Mouse (Mus musculus): Measurements from ENCODE around the gene Zbtb17. TPM values are rescaled to one million over a fixed set of nuclear protein-coding genes. Genes with fewer than 3 reads are reported as not detected.

The Zbtb17 gene
- polyA plus RNA-seq (2012; rRNA removed) (8.7 and 9.1 TPM in 2 replicates), polyA plus RNA-seq (2014; fragmentation: Nextera tagmentation; extraction: Ambion mirVana) (5.1 and 7.1 TPM in 2 replicates)

DNA sequence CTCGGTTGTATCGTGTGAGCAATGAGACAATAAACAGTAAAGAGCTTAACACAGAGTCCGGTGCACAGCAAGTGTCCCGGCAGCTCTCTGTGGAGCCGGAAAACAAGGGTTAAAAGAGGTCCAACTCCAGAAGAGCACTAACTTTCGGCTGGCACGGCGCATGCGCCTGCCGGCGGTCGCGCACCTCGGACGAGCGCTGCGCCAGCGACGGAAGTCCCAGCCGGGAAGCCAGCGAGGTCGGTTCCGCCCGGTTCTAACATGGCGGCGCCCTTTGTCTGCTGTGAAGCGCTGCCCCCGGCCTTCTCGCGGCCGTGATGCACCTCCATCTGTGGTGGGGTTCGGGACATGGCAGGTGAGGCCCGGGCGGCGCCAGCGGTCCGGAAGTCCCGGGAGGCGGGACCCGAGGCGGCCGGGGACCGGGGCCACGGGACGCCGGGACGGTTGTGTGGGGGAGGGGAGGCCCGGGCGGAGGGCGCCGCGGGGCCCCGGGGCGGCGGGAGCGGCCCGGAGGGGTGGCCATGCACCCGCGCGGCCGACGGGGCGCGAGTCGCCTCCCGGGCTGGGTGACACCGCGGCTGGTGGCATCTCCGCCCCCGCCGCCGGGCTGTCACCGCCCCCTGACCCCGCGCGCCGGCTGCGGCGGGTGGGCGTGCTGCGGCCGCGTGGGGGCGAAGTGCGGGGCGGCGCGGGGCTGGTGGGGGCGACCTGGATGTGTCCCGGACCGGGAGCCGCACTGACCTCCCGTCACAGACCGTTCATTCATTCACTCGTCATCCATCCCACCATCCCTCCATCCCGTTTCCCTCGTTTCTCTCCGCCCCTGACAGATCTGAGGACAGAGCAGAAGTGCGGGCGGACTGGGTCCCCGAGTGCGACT, at the start of gene Zbtb17:
TSS of gene Zbtb17 (plus strand) at position 204 of the 877 bp plus-strand sequence.
- Histone ChIP-seq H3K9me3 (ENCODE audit: control insufficient read depth, low read length) (no peaks in the 10 kb centered on the region), H3K4me3 (ENCODE audit: insufficient read depth in 1 of 2, low read depth in 2 of 2, low read length in 2 of 2) (peak within 1 kb of the TSS; percentile 80 to 99), H3K36me3 (replicated peaks; ENCODE audit: control insufficient read depth, insufficient read depth, low read depth) (no peaks in the 10 kb centered on the region; the same call in 1 of the 2 replicates), H3K27me3 (ENCODE audit: control insufficient read depth, insufficient read depth, low read length) (no peaks in the 10 kb centered on the region), H3K4me2 (ENCODE audit: low read depth) (peak within 1 kb of the TSS; percentile 86), H3K27ac (peak within 1 kb of the TSS; percentile 50), H3K9ac (replicated peaks) (peak within 1 kb of the TSS; percentile 92), H3K4me1 (replicated peaks; ENCODE audit: control insufficient read depth in 2 of 2, insufficient read depth in 2 of 2, low read length in 1 of 2) (peaks cover 8 to 10% of the 10 kb centered on the region in 2 experiments)
- TF ChIP-seq CTCF (IDR thresholded peaks at IDR 0.05; ENCODE audit: low read depth) = no peak
- TF ChIP-seq EP300 (IDR thresholded peaks at IDR 0.05; ENCODE audit: low read depth) = no peak
- under 1% methylated on average over 81 of the region's 102 CpGs for WGBS (ENCODE audit: insufficient replicate concordance)
- DNase-seq (ENCODE audit: low read depth in 3 of 3, low spot score in 3 of 3) (peak; percentile 73 to 76 (median 74)), ATAC-seq (ENCODE audit: insufficient read depth) (peak; percentile 89)

DNA sequence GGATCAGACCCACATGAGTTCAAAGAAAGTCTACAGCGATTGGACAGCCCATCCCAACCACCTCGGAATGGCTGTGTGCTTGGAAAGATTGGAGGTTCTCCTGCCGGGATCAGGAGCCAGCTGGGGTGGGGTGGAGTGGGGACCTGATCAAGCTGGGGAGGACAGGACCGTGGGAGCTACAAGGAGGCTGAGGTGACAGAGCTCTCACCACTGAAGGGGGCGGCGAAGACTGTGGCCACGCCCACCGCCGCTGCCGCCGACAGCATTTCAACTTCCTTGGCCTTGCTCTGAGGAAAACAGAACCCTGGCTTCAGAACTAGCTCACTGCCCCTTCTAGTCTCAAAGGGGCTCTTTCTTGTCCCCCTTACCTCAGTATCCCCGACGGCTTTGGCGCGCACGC, 49.7 kb upstream of the Zbtb17 start:
- TF ChIP-seq EP300 (IDR thresholded peaks at IDR 0.05; ENCODE audit: low read depth) (no peak), CTCF (IDR thresholded peaks at IDR 0.05; ENCODE audit: low read depth) (no peak)
- Histone ChIP-seq H3K27ac (no peak overlapping the region), H3K4me3 (ENCODE audit: insufficient read depth in 1 of 2, low read depth in 2 of 2, low read length in 2 of 2) (no peak overlapping the region), H3K4me1 (replicated peaks; ENCODE audit: control insufficient read depth in 2 of 2, insufficient read depth in 2 of 2, low read length in 1 of 2) (no peaks in the 10 kb centered on the region), H3K36me3 (replicated peaks; ENCODE audit: control insufficient read depth, insufficient read depth, low read depth) (no peaks in the 10 kb centered on the region), H3K9ac (replicated peaks) (no peak overlapping the region), H3K27me3 (ENCODE audit: control insufficient read depth, insufficient read depth, low read length) (no peaks in the 10 kb centered on the region; the same call in 1 of the 2 replicates), H3K4me2 (ENCODE audit: low read depth) (no peak overlapping the region), H3K9me3 (ENCODE audit: control insufficient read depth, low read length) (no peaks in the 10 kb centered on the region)
- no peak for DNase-seq (ENCODE audit: low read depth in 3 of 3, low spot score in 3 of 3)
- WGBS (ENCODE audit: insufficient replicate concordance) = 21% methylated on average over 16 of the region's 16 CpGs
- ATAC-seq (ENCODE audit: insufficient read depth) = no peak

DNA sequence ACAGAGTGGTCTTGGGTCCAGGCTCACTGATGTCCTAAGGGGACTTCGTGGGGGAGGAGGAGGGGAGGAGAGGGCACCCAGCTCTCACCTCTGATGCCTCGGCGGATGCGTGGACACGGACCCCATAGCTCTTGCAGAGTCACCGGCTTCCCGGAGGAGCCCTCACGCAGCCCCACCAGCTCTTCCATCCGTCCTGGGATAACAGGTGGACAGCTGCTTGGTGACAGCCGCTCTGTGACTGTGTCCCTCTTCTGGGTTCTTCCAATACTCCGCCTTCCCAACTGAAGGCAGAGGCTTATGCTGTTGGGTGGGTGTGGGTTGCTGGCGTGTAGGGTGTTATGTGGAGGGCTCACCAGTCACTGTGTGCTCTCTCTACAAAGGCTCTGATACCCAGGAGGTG, 46.6 kb upstream of the Zbtb17 start:
- DNase-seq (ENCODE audit: low read depth in 3 of 3, low spot score in 3 of 3) = no peak
- Histone ChIP-seq H3K4me2 (ENCODE audit: low read depth) (no peak overlapping the region), H3K4me1 (replicated peaks; ENCODE audit: control insufficient read depth in 2 of 2, insufficient read depth in 2 of 2, low read length in 1 of 2) (no peaks in the 10 kb centered on the region), H3K9me3 (ENCODE audit: control insufficient read depth, low read length) (no peaks in the 10 kb centered on the region), H3K27me3 (ENCODE audit: control insufficient read depth, insufficient read depth, low read length) (no peaks in the 10 kb centered on the region), H3K27ac (no peak overlapping the region), H3K36me3 (replicated peaks; ENCODE audit: control insufficient read depth, insufficient read depth, low read depth) (no peaks in the 10 kb centered on the region), H3K9ac (replicated peaks) (no peak overlapping the region), H3K4me3 (ENCODE audit: insufficient read depth in 1 of 2, low read depth in 2 of 2, low read length in 2 of 2) (no peak overlapping the region)
- WGBS (ENCODE audit: insufficient replicate concordance) = 63% methylated on average over 12 of the region's 12 CpGs
- TF ChIP-seq EP300 (IDR thresholded peaks at IDR 0.05; ENCODE audit: low read depth) (no peak), CTCF (IDR thresholded peaks at IDR 0.05; ENCODE audit: low read depth) (no peak)
- ATAC-seq (ENCODE audit: insufficient read depth) = no peak

DNA sequence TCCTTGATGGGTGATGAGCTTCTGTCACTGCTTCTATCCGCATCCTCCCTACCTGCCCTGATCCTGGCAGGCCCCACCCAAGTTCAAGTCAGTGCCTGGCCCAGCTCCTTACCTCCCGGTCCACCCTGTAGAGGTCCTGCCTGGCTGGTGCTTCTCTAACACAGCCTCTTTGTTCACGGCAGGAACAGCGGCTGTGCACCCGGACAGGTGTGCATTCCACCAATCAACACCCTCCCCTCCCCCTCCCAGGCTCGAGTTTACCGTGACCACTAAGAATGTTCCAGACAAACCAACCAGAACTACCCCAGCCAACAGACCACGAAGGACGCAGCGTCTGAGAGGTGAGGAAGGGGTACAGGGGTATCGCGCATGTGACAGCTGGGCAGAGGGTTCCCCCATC, 45.9 kb upstream of the Zbtb17 start, which contains the start of gene Clcnka:
TSS of gene Clcnka (minus strand) at position 180 of the 400 bp plus-strand sequence.
- no peaks in the 10 kb centered on the region for H3K36me3 ChIP-seq (replicated peaks; ENCODE audit: control insufficient read depth, insufficient read depth, low read depth)
- no peaks in the 10 kb centered on the region for H3K27me3 ChIP-seq (ENCODE audit: control insufficient read depth, insufficient read depth, low read length)
- no peaks in the 10 kb centered on the region for H3K9me3 ChIP-seq (ENCODE audit: control insufficient read depth, low read length)
- no peak within 1 kb of the TSS for H3K9ac ChIP-seq (replicated peaks)
- TF ChIP-seq CTCF (IDR thresholded peaks at IDR 0.05; ENCODE audit: low read depth) (no peak), EP300 (IDR thresholded peaks at IDR 0.05; ENCODE audit: low read depth) (no peak)
- no peak within 1 kb of the TSS for H3K4me2 ChIP-seq (ENCODE audit: low read depth)
- H3K27ac ChIP-seq = no peak within 1 kb of the TSS
- H3K4me1 ChIP-seq (replicated peaks; ENCODE audit: control insufficient read depth in 2 of 2, insufficient read depth in 2 of 2, low read length in 1 of 2) = no peaks in the 10 kb centered on the region
- DNase-seq (ENCODE audit: low read depth in 3 of 3, low spot score in 3 of 3) = no peak
- no peak for ATAC-seq (ENCODE audit: insufficient read depth)
- H3K4me3 ChIP-seq (ENCODE audit: insufficient read depth in 1 of 2, low read depth in 2 of 2, low read length in 2 of 2) = no peak within 1 kb of the TSS
- WGBS (ENCODE audit: insufficient replicate concordance) = 49% methylated on average over 12 of the region's 12 CpGs

DNA sequence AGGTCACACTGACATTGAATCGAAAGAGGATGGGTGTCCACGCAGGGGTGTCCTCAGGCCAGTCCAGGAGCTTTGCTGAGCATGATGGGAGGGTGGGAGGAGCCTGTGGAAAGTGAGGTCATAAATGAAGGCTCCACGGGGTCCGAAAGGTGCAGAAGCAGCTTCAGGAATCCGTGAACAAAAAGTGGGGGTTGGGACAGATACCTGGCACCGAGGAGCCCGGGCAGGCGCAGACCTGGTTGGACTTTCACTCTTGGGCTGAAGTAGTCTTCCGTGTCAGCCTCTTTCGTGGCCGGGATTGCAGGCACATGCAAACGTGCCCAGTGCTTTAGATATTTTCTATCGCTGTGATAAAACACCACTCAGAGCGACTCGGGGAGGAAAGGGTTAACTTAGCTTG, 44.3 kb upstream of the Zbtb17 start:
- no peaks in the 10 kb centered on the region for H3K9me3 ChIP-seq (ENCODE audit: control insufficient read depth, low read length)
- H3K27me3 ChIP-seq (ENCODE audit: control insufficient read depth, insufficient read depth, low read length) = no peaks in the 10 kb centered on the region
- no peak overlapping the region for H3K9ac ChIP-seq (replicated peaks)

More for the DNA sequence above, 44.3 kb upstream of the Zbtb17 start:
- Histone ChIP-seq H3K27ac (no peak overlapping the region), H3K36me3 (replicated peaks; ENCODE audit: control insufficient read depth, insufficient read depth, low read depth) (no peaks in the 10 kb centered on the region), H3K4me2 (ENCODE audit: low read depth) (no peak overlapping the region), H3K4me1 (replicated peaks; ENCODE audit: control insufficient read depth in 2 of 2, insufficient read depth in 2 of 2, low read length in 1 of 2) (no peaks in the 10 kb centered on the region), H3K4me3 (ENCODE audit: insufficient read depth in 1 of 2, low read depth in 2 of 2, low read length in 2 of 2) (no peak overlapping the region)
- WGBS (ENCODE audit: insufficient replicate concordance) = 65% methylated on average over 15 of the region's 15 CpGs
- DNase-seq (ENCODE audit: low read depth in 3 of 3, low spot score in 3 of 3) (no peak), ATAC-seq (ENCODE audit: insufficient read depth) (no peak)
- TF ChIP-seq CTCF (IDR thresholded peaks at IDR 0.05; ENCODE audit: low read depth) (no peak), EP300 (IDR thresholded peaks at IDR 0.05; ENCODE audit: low read depth) (no peak)
